In genomic region chr13:117413616-117414015, GRCm38 (mm10) we compare ENCODE assay signal across 33 mouse cellular contexts.
"Had no signal": no experiment of that assay in that cellular context is flagged by ENCODE, and none has a peak within 500 bp of the region (broad histone marks: within the 10 kb centered on the region; RNA-seq: fewer than 3 reads in every experiment).

No protein-coding gene starts in this region.

- H3K27me3 ChIP-seq: limb, embryonic 12.5 days; limb, embryonic 13.5 days; limb, embryonic 15.5 days; liver, embryonic 12.5 days; liver, embryonic 13.5 days; liver, embryonic 15.5 days; lung, embryonic 15.5 days; megakaryocyte, embryonic 14.5 days; midbrain, embryonic 12.5 days; midbrain, embryonic 13.5 days; midbrain, embryonic 15.5 days; neural tube, embryonic 12.5 days; neural tube, embryonic 13.5 days had no signal

- ATAC-seq: liver, embryonic 12.5 days; liver, postnatal 0 days; lung, postnatal 0 days; midbrain, embryonic 13.5 days; midbrain, embryonic 15.5 days; midbrain, embryonic 16.5 days had no signal

- H3K4me1 ChIP-seq: limb, embryonic 10.5 days; limb, embryonic 12.5 days; limb, embryonic 13.5 days; limb, embryonic 15.5 days; liver, embryonic 12.5 days; liver, embryonic 13.5 days; liver, embryonic 15.5 days; lung, embryonic 15.5 days; megakaryocyte, embryonic 14.5 days; midbrain, embryonic 10.5 days; midbrain, embryonic 12.5 days; midbrain, embryonic 13.5 days; midbrain, embryonic 15.5 days; neural tube, embryonic 12.5 days; neural tube, embryonic 13.5 days had no signal

- H3K4me2 ChIP-seq: limb, embryonic 12.5 days; limb, embryonic 13.5 days; limb, embryonic 15.5 days; liver, embryonic 11.5 days; liver, embryonic 12.5 days; liver, embryonic 13.5 days; liver, embryonic 15.5 days; lung, embryonic 14.5 days; lung, embryonic 15.5 days; midbrain, embryonic 11.5 days; midbrain, embryonic 12.5 days; midbrain, embryonic 13.5 days; midbrain, embryonic 15.5 days; neural tube, embryonic 12.5 days; neural tube, embryonic 13.5 days had no signal

- DNase-seq: left cerebral cortex, postnatal 4 days; liver; liver, embryonic 13.5 days; liver, postnatal 0 days; lung, adult 18-20 months; lung, adult 2 months; lung, embryonic 14.5 days; lung, postnatal 10 days; lung, postnatal 14 days; lung, postnatal 36 days; lung, postnatal 4 days; midbrain, embryonic 14.5 days had no signal

- H3K27ac ChIP-seq: limb, embryonic 10.5 days; limb, embryonic 12.5 days; limb, embryonic 13.5 days; limb, embryonic 15.5 days; liver, embryonic 12.5 days; liver, embryonic 13.5 days; liver, embryonic 14.5 days; liver, embryonic 15.5 days; lung, embryonic 15.5 days; macrophage; midbrain, embryonic 10.5 days; midbrain, embryonic 12.5 days; midbrain, embryonic 13.5 days; midbrain, embryonic 15.5 days; neural tube, embryonic 12.5 days; neural tube, embryonic 13.5 days had no signal

- H3K4me3 ChIP-seq: limb, embryonic 10.5 days; limb, embryonic 12.5 days; limb, embryonic 13.5 days; limb, embryonic 15.5 days; liver, embryonic 12.5 days; liver, embryonic 13.5 days; liver, embryonic 15.5 days; lung, embryonic 15.5 days; megakaryocyte, embryonic 14.5 days; midbrain, embryonic 10.5 days; midbrain, embryonic 12.5 days; midbrain, embryonic 13.5 days; midbrain, embryonic 15.5 days; myocyte; neural tube, embryonic 12.5 days; neural tube, embryonic 13.5 days had no signal

- H3K9ac ChIP-seq: limb, embryonic 12.5 days; limb, embryonic 13.5 days; limb, embryonic 15.5 days; liver, embryonic 12.5 days; liver, embryonic 13.5 days; liver, embryonic 14.5 days; liver, embryonic 15.5 days; liver, postnatal 0 days; lung, embryonic 14.5 days; lung, embryonic 15.5 days; midbrain, embryonic 12.5 days; midbrain, embryonic 13.5 days; midbrain, embryonic 15.5 days; neural tube, embryonic 12.5 days; neural tube, embryonic 13.5 days had no signal

- H3K9me3 ChIP-seq: limb, embryonic 10.5 days; limb, embryonic 12.5 days; limb, embryonic 13.5 days; limb, embryonic 15.5 days; liver, embryonic 12.5 days; liver, embryonic 13.5 days; liver, embryonic 15.5 days; lung, embryonic 15.5 days; megakaryocyte, embryonic 14.5 days; midbrain, embryonic 10.5 days; midbrain, embryonic 12.5 days; midbrain, embryonic 13.5 days; midbrain, embryonic 15.5 days; neural tube, embryonic 12.5 days; neural tube, embryonic 13.5 days had no signal

- H3K36me3 ChIP-seq: limb, embryonic 10.5 days; limb, embryonic 12.5 days; limb, embryonic 13.5 days; limb, embryonic 15.5 days; liver, embryonic 12.5 days; liver, embryonic 13.5 days; liver, embryonic 15.5 days; lung, embryonic 15.5 days; midbrain, embryonic 10.5 days; midbrain, embryonic 12.5 days; midbrain, embryonic 13.5 days; midbrain, embryonic 15.5 days; neural tube, embryonic 12.5 days; neural tube, embryonic 13.5 days had no signal
